Mouse (Mus musculus) bone marrow macrophage, adult 2 months (primary cell): Measurements from ENCODE around the gene Fubp3.

Source experiments
- CTCF ChIP-seq: IDR thresholded peaks from 2 replicates; pipeline ENCODE4 v1.5.1; 2012; ENCODE audit warnings: low read depth, mild to moderate bottlenecking, low read length, moderate library complexity
- POLR2A ChIP-seq: IDR thresholded peaks from 2 replicates; pipeline ENCODE4 v1.6.1; 2012; ENCODE audit warnings: mild to moderate bottlenecking, low read depth, low read length, borderline replicate concordance

DNA sequence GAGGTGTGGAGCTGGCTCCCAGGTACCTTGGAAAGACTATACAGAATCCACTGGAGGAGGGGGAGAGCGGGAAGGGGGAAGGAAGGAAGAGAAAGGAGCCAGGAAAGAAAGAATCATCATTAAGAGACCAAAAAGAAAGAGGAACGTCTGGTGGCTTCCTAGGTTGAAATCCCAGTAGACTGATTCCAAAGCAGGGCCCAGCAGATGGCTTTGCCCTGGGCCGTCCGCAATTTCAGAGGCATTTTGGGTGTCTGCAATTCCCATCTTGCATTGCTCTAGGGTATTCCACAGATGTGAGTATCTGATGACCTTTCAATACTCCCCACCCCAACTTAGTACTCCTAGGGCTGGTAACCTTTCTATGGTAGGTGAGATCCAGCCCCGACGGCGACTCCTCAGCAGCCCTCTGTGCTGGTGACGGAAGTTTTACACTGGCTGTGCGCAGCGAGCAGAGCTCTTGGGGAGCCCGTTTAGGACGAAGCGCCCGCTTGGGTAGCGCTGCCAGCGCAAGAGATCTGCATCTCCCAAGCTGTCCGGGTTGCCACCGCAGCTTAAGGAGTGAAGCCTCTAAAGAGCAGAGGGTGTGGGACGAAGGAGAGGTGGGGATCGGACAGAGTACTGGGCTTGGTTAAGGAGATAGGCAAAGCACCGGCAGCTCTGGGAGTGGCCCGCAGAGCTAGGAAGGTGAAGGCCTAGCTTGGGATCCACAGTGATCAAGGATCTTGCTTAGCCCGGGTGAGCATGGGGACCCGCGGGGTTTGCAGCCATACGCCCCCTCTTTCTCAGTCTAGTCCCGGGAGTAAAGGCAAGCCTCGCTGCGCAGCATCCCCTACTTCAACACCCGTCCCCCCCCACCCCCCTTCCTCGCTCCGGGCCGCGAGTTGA lies 66.4 kb downstream of the Fubp3 start:
- TF ChIP-seq CTCF (no peak), POLR2A (no peak)
